In the genomic region with DNA sequence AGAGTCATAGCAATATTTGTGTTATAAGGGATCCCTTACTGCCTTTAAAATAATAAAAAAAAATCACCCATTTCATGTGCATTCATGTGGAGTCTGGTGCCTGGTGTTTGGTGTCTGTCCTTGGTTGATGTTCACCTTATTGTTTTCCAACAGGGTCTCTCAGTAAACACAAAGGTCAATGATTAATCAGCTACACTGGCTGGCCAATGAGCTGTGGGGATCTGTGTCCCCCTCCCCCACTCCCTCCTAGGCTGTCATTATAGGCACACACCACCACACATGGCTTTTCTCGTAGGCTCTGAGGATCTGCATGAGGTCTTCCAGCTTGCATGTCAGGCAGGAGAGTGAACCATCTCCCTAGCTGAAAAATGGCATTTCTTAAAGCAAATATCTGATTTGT, we compare ENCODE assay signal across 24 mouse cellular contexts. TPM values are rescaled to one million over a fixed set of nuclear protein-coding genes. Genes with fewer than 3 reads are reported as not detected.
DNase-seq lines count a peak whose midpoint lies in the region; ATAC-seq and TF ChIP-seq lines count a peak whose summit lies in the region.
"Had no signal": no experiment of that assay in that cellular context is flagged by ENCODE, and none has a peak within 500 bp of the region (broad histone marks: within the 10 kb centered on the region; RNA-seq: fewer than 3 reads in every experiment).

No protein-coding gene starts in this region.

- no peak for TF ChIP-seq POLR2A in liver, adult 2 months (IDR thresholded peaks at IDR 0.05; ENCODE audit: extremely low read depth, insufficient read depth, low read length)

- ATAC-seq in liver, embryonic 16.5 days (ENCODE audit: low read depth): peak; percentile 88
- no peak for ATAC-seq in megakaryocyte progenitor cell, adult 5-6 weeks (replicated peaks; ENCODE audit: poor library complexity)
- ATAC-seq in hindbrain, embryonic 11.5 days (ENCODE audit: low FRiP score): no peak; the same call in 1 of the 2 replicates
- ATAC-seq: forebrain, embryonic 16.5 days had no signal

- H3K4me3 ChIP-seq in liver, adult 2 months (ENCODE audit: insufficient read depth, low read depth, low read length): no peak overlapping the region
- H3K4me3 ChIP-seq in liver, embryonic 16.5 days (ENCODE audit: low read depth, low read length): no peak overlapping the region
- no peak overlapping the region for H3K4me3 ChIP-seq in hindbrain, embryonic 11.5 days (ENCODE audit: low read depth, low read length)
- H3K4me3 ChIP-seq: forebrain, embryonic 10.5 days; heart, adult 2 months; heart, embryonic 15.5 days; hindbrain, embryonic 15.5 days; limb, embryonic 13.5 days; midbrain, embryonic 10.5 days; neural tube, embryonic 15.5 days; stomach, embryonic 15.5 days had no signal

- no peaks in the 10 kb centered on the region for H3K27me3 ChIP-seq in liver, adult 2 months (ENCODE audit: control insufficient read depth, insufficient read depth, low read length)
- no peaks in the 10 kb centered on the region for H3K27me3 ChIP-seq in liver, embryonic 16.5 days (ENCODE audit: control insufficient read depth, insufficient read depth, low read depth, low read length)
- no peaks in the 10 kb centered on the region for H3K27me3 ChIP-seq in hindbrain, embryonic 11.5 days (ENCODE audit: control insufficient read depth, insufficient read depth, low read length)
- H3K27me3 ChIP-seq: heart, embryonic 15.5 days; hindbrain, embryonic 15.5 days; neural tube, embryonic 15.5 days; stomach, embryonic 15.5 days had no signal

- WGBS in liver, adult 2 months: 14% methylated on average over 1 of the region's 1 CpGs
- WGBS in liver, embryonic 16.5 days (ENCODE audit: insufficient replicate concordance): 25% methylated on average over 1 of the region's 1 CpGs
- 35% methylated on average over 1 of the region's 1 CpGs for WGBS in hindbrain, embryonic 11.5 days

- H3K4me1 ChIP-seq in liver, adult 2 months (ENCODE audit: control insufficient read depth, insufficient read depth, low read length): peaks cover 12% of the 10 kb centered on the region
- no peaks in the 10 kb centered on the region for H3K4me1 ChIP-seq in liver, embryonic 16.5 days (ENCODE audit: control insufficient read depth, low read depth, low read length)
- no peaks in the 10 kb centered on the region for H3K4me1 ChIP-seq in hindbrain, embryonic 11.5 days (replicated peaks; ENCODE audit: control insufficient read depth, insufficient read depth, low read length)
- H3K4me1 ChIP-seq: forebrain, embryonic 10.5 days; heart, embryonic 15.5 days; hindbrain, embryonic 15.5 days; limb, embryonic 13.5 days; midbrain, embryonic 10.5 days; neural tube, embryonic 15.5 days; stomach, embryonic 15.5 days had no signal

- H3K27ac ChIP-seq in liver, adult 2 months (replicated peaks; ENCODE audit: insufficient read depth, low read depth, low read length): peak overlapping the region; percentile 80
- peak overlapping the region; percentile 80 for H3K27ac ChIP-seq in liver, embryonic 16.5 days (ENCODE audit: low read length)
- no peak overlapping the region for H3K27ac ChIP-seq in hindbrain, embryonic 11.5 days (ENCODE audit: low read depth, low read length)
- H3K27ac ChIP-seq: forebrain, embryonic 10.5 days; heart, adult 2 months; heart, embryonic 15.5 days; hindbrain, embryonic 15.5 days; limb, embryonic 13.5 days; macrophage; midbrain, embryonic 10.5 days; neural tube, embryonic 15.5 days; stomach, embryonic 15.5 days had no signal

- H3K9me3 ChIP-seq in liver, embryonic 16.5 days (replicated peaks; ENCODE audit: control insufficient read depth, low read length): no peaks in the 10 kb centered on the region
- H3K9me3 ChIP-seq in hindbrain, embryonic 11.5 days (ENCODE audit: control insufficient read depth, low read length): no peaks in the 10 kb centered on the region
- H3K9me3 ChIP-seq: forebrain, embryonic 10.5 days; heart, embryonic 15.5 days; hindbrain, embryonic 15.5 days; limb, embryonic 13.5 days; midbrain, embryonic 10.5 days; neural tube, embryonic 15.5 days; stomach, embryonic 15.5 days had no signal

- no peaks in the 10 kb centered on the region for H3K36me3 ChIP-seq in liver, adult 2 months (ENCODE audit: control insufficient read depth, insufficient read depth, low read length)
- H3K36me3 ChIP-seq in liver, embryonic 16.5 days (ENCODE audit: control insufficient read depth, insufficient read depth): no peaks in the 10 kb centered on the region
- no peaks in the 10 kb centered on the region for H3K36me3 ChIP-seq in hindbrain, embryonic 11.5 days (ENCODE audit: control insufficient read depth, insufficient read depth, low read length)
- H3K36me3 ChIP-seq: forebrain, embryonic 10.5 days; heart, embryonic 15.5 days; limb, embryonic 13.5 days; midbrain, embryonic 10.5 days; stomach, embryonic 15.5 days had no signal

- H3K4me2 ChIP-seq in liver, embryonic 16.5 days (ENCODE audit: low read depth, low read length): 0 out of 2 replicates have a peak overlapping the region, but pooled peaks have one; percentile 6
- no peak overlapping the region for H3K4me2 ChIP-seq in hindbrain, embryonic 11.5 days (replicated peaks; ENCODE audit: low read depth, low read length)
- H3K4me2 ChIP-seq: heart, embryonic 15.5 days; hindbrain, embryonic 15.5 days; limb, embryonic 13.5 days; neural tube, embryonic 15.5 days; stomach, embryonic 15.5 days had no signal

- DNase-seq in kidney, adult 8-10 months: peak; percentile 18 to 42
- DNase-seq in kidney, postnatal 10 days: peak; percentile 33
- DNase-seq in liver, adult 2 months (ENCODE audit: extremely low read depth, low read depth, low spot score): peak; percentile 50
- DNase-seq in lung, postnatal 10 days: no peak
- DNase-seq in urinary bladder, adult 18-20 months (ENCODE audit: low spot score in 2 of 2): no peak
- DNase-seq in hindbrain, embryonic 11.5 days (ENCODE audit: low spot score): no peak
- DNase-seq: adrenal gland, postnatal 25 days; cerebellum, adult 9-10 months; gastrocnemius, postnatal 14 days; heart, adult 2 months; heart, postnatal 4 days; right cerebral cortex, adult 18-20 months; thymus, postnatal 36 days had no signal

- H3K9ac ChIP-seq in liver, adult 2 months (ENCODE audit: low read depth, low read length): no peak overlapping the region
- no peak overlapping the region for H3K9ac ChIP-seq in liver, embryonic 16.5 days (ENCODE audit: low read depth, low read length)
- no peak overlapping the region for H3K9ac ChIP-seq in hindbrain, embryonic 11.5 days (ENCODE audit: low read depth, low read length)
- H3K9ac ChIP-seq: heart, embryonic 15.5 days; hindbrain, embryonic 15.5 days; limb, embryonic 13.5 days; neural tube, embryonic 15.5 days; stomach, embryonic 15.5 days had no signal

- TF ChIP-seq CTCF in liver, adult 2 months (IDR thresholded peaks at IDR 0.05; ENCODE audit: low read depth, low read length): no peak

- no peaks in the 10 kb centered on the region for H3K79me2 ChIP-seq in liver, adult 2 months (ENCODE audit: control insufficient read depth, insufficient read depth, low read length)

RNA-seq across cellular contexts. Expression of a gene that starts 38.9 kb away (rescaled TPM):
- total RNA-seq in liver, adult 2 months (2014; rRNA removed): 0.09 and 0.27 TPM in 2 replicates
- 0.05 and 0.09 TPM in 2 replicates for polyA plus RNA-seq in liver, adult 2 months (2012; rRNA removed)
- polyA plus RNA-seq in liver, embryonic 16.5 days (2015; fragmentation: Nextera tagmentation; extraction: Ambion mirVana): 0.02 and 0.16 TPM in 2 replicates
- total RNA-seq in megakaryocyte progenitor cell, adult 5-6 weeks (2015): not detected in 2 replicates
- not detected in 2 replicates for total RNA-seq in megakaryocyte progenitor cell, adult 5-6 weeks (2017)
- polyA plus RNA-seq in hindbrain, embryonic 11.5 days (2014; fragmentation: Nextera tagmentation; extraction: Ambion mirVana): 14.2 and 16.1 TPM in 2 replicates
- polyA plus RNA-seq: macrophage had no signal

Comparison
In these comparisons a context has a peak if more than half of its experiments do, and no peak if none do; other contexts are left out.
1. DNase-seq: peak in kidney, adult 8-10 months (2 of 2), kidney, postnatal 10 days (single experiment) and liver, adult 2 months (single experiment); none in lung, postnatal 10 days (single experiment), urinary bladder, adult 18-20 months (0 of 2) and hindbrain, embryonic 11.5 days (single experiment).
2. RNA of a gene that starts 38.9 kb away (polyA plus RNA-seq): 14.2 to 16.1 TPM in hindbrain, embryonic 11.5 days; 0.05 to 0.09 TPM in liver, adult 2 months and 0.02 to 0.16 TPM in liver, embryonic 16.5 days; every median in the first group is over 10 times any median in the second.